Mouse (Mus musculus): Measurements from ENCODE around the gene Gjd2.

DNA sequence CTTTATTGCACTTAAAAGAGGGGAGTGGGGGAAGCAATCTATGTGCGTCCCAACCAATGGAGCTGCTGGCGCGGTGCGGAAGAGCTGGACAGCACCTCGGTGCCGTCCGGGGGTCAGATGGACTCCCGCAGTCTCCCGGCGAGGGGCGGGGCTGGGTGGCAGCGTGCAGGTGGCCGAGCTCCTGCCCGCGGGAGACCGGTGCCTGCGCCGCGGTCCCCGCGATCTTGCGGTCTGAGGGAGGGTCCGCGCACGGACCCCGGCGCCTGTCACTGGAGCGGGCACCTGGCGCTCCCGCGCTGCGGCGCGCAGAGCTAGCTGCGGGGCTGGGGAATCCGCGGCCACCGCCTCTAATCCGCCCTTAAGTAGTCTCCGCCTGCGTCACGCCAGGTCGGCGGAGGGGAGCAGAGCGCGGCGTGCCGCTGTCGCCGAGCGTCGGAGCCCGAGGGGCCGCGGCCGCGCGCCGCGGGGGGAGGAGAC is at the start of gene Gjd2:
- TF ChIP-seq CTCF (IDR thresholded peaks at IDR 0.05; ENCODE audit: control insufficient read depth, insufficient read depth, low read length): no peak
- no peak for TF ChIP-seq POLR2A (IDR thresholded peaks at IDR 0.05; ENCODE audit: borderline replicate concordance, control insufficient read depth, low read depth, low read length)
